22 mouse cellular contexts compared by ENCODE assay signal in the genomic region with DNA sequence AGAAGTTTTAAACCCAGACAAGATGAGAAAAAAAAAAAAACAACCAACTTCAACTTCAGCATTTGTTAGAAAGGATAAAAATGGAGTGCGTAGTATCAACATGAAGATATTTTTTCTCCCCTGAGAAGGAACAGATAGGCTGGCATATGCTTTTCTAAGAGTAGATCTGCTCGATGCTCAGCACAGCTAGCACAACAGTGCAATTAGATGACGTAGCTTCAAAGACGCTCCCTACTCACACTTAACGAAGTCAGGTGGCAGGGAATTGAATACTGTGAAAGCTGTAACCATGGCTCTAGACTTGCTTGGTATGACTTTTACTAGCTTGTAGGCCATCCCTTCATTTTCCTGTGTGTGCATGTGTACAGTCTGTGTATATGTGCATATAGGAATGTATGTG.
DNase-seq lines count a peak whose midpoint lies in the region; ATAC-seq and TF ChIP-seq lines count a peak whose summit lies in the region.
"Had no signal": no experiment of that assay in that cellular context is flagged by ENCODE, and none has a peak within 500 bp of the region (broad histone marks: within the 10 kb centered on the region; RNA-seq: fewer than 3 reads in every experiment).

No protein-coding gene starts in this region.

- DNase-seq in forebrain, postnatal 0 days = peak; percentile 59
- DNase-seq in left cerebral cortex, postnatal 25 days (ENCODE audit: low spot score in 2 of 2) = peak; percentile 8 to 70
- DNase-seq in left cerebral cortex, postnatal 4 days = no peak
- DNase-seq in right cerebral cortex, postnatal 10 days (ENCODE audit: low spot score in 2 of 2) = peak; percentile 39 to 69
- no peak for DNase-seq in urinary bladder, adult 18-20 months (ENCODE audit: low spot score in 2 of 2)
- DNase-seq: adrenal gland, adult 2 months; adrenal gland, postnatal 25 days; cerebellum, adult 8-10 months; cerebellum, postnatal 14 days; embryo, embryonic 11 days; gastrocnemius, adult 2 months; gastrocnemius, postnatal 25 days; heart, postnatal 36 days had no signal

- H3K4me1 ChIP-seq in forebrain, postnatal 0 days (ENCODE audit: insufficient read depth) = no peaks in the 10 kb centered on the region
- H3K4me1 ChIP-seq in forebrain, embryonic 12.5 days = no peaks in the 10 kb centered on the region
- H3K4me1 ChIP-seq: embryonic facial prominence, embryonic 15.5 days; forebrain, embryonic 10.5 days; heart, embryonic 13.5 days; hindbrain, embryonic 15.5 days had no signal

- no peak for TF ChIP-seq CTCF in forebrain, postnatal 0 days (IDR thresholded peaks at IDR 0.05; ENCODE audit: low read depth)

- H3K4me3 ChIP-seq in forebrain, postnatal 0 days (ENCODE audit: low read depth, low read length) = no peak overlapping the region
- H3K4me3 ChIP-seq in forebrain, embryonic 12.5 days (replicated peaks) = no peak overlapping the region
- H3K4me3 ChIP-seq: embryonic facial prominence, embryonic 15.5 days; erythroblast, embryonic 14.5 days; forebrain, embryonic 10.5 days; gastrocnemius, adult 2 months; heart, embryonic 13.5 days; hindbrain, embryonic 15.5 days had no signal

- H3K9me3 ChIP-seq in forebrain, postnatal 0 days (ENCODE audit: low read length) = no peaks in the 10 kb centered on the region
- H3K9me3 ChIP-seq in forebrain, embryonic 12.5 days = no peaks in the 10 kb centered on the region
- H3K9me3 ChIP-seq: embryonic facial prominence, embryonic 15.5 days; heart, embryonic 13.5 days; hindbrain, embryonic 15.5 days had no signal

- no peak overlapping the region for H3K9ac ChIP-seq in forebrain, postnatal 0 days
- no peak overlapping the region for H3K9ac ChIP-seq in forebrain, embryonic 12.5 days
- H3K9ac ChIP-seq: embryonic facial prominence, embryonic 15.5 days; heart, embryonic 13.5 days; hindbrain, embryonic 15.5 days had no signal

- 73% methylated on average over 5 of the region's 5 CpGs for WGBS in forebrain, postnatal 0 days
- 89% methylated on average over 5 of the region's 5 CpGs for WGBS in forebrain, embryonic 12.5 days

- no peaks in the 10 kb centered on the region for H3K36me3 ChIP-seq in forebrain, postnatal 0 days (ENCODE audit: insufficient read depth)
- H3K36me3 ChIP-seq in forebrain, embryonic 12.5 days (replicated peaks) = no peaks in the 10 kb centered on the region
- H3K36me3 ChIP-seq: embryonic facial prominence, embryonic 15.5 days; forebrain, embryonic 10.5 days; heart, embryonic 13.5 days; hindbrain, embryonic 15.5 days had no signal

- peak; percentile 95 for ATAC-seq in forebrain, postnatal 0 days
- ATAC-seq in forebrain, embryonic 12.5 days (ENCODE audit: low FRiP score) = no peak
- ATAC-seq: activated CD4-positive, CD25-positive, alpha-beta regulatory T cell, adult 4 months; Patski had no signal

- intact Hi-C loops in left cerebral cortex, postnatal 25 days (cut with DNase I) = no loop called here
- intact Hi-C loops in left cerebral cortex, postnatal 4 days (cut with DNase I) = no loop called here

- no peaks in the 10 kb centered on the region for H3K27me3 ChIP-seq in forebrain, postnatal 0 days (ENCODE audit: insufficient read depth, low read length)
- H3K27me3 ChIP-seq in forebrain, embryonic 12.5 days = no peaks in the 10 kb centered on the region
- H3K27me3 ChIP-seq: CH12.LX; embryonic facial prominence, embryonic 15.5 days; heart, embryonic 13.5 days; hindbrain, embryonic 15.5 days had no signal

- no peak overlapping the region for H3K27ac ChIP-seq in forebrain, postnatal 0 days (ENCODE audit: low read depth, low read length)
- no peak overlapping the region for H3K27ac ChIP-seq in forebrain, embryonic 12.5 days
- H3K27ac ChIP-seq: embryonic facial prominence, embryonic 15.5 days; forebrain, embryonic 10.5 days; gastrocnemius, adult 2 months; heart, embryonic 13.5 days; hindbrain, embryonic 15.5 days had no signal

- H3K4me2 ChIP-seq in forebrain, postnatal 0 days (ENCODE audit: low read depth) = no peak overlapping the region
- no peak overlapping the region for H3K4me2 ChIP-seq in forebrain, embryonic 12.5 days
- H3K4me2 ChIP-seq: embryonic facial prominence, embryonic 15.5 days; heart, embryonic 13.5 days; hindbrain, embryonic 15.5 days had no signal

Comparison
In these comparisons a context has a peak if more than half of its experiments do, and no peak if none do; other contexts are left out.
1. DNase-seq: peak in forebrain, postnatal 0 days (single experiment), left cerebral cortex, postnatal 25 days (2 of 2) and right cerebral cortex, postnatal 10 days (2 of 2); none in left cerebral cortex, postnatal 4 days (single experiment) and urinary bladder, adult 18-20 months (0 of 2).